Mouse (Mus musculus): ENCODE results near the gene Cyp20a1. TPM values are rescaled to one million over a fixed set of nuclear protein-coding genes. Genes with fewer than 3 reads are reported as not detected.

The Cyp20a1 gene
- polyA plus RNA-seq (2017; shearing (Covaris generic)) = 8.6 TPM

DNA sequence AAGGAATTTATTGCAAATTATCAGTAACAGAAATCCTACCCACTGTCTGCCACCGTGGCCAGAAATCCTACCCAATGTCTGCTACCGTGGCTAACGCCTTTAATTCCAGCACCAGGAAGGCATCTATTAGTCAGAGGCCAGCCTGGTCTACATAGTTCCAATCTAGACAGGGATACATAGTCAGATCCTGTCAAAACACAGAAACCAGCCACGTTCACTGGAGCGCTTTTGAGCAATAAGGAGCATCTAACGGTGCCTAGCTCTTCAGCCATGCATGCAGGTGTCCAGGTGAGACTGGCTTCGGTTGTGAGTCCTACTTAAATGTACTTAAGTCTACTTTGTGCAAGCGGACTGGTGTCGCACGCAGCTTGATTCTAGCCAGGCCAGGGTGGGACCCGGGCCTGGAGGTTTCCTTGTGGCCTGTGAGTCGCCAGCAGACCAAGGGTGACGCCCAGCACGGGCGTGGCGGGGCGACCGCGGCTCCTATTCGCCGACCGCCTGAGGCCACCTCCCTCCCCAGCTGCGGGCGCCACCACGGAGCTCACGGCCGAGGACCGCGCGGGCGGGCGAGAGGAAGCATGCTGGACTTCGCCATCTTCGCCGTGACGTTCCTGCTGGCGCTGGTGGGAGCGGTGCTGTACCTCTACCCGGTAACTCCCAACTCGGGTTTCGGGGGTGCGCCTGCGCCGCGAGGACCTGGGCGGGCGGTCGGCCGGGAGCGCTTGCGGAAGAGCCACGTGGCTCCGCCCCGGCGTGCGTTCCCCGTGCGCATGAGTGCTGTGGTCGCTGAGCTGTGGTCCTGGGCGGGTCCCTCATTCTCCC is at the start of gene Cyp20a1:
Gene Cyp20a1, plus strand, starts transcription at position 516 of the 822 bp plus-strand sequence.

DNA sequence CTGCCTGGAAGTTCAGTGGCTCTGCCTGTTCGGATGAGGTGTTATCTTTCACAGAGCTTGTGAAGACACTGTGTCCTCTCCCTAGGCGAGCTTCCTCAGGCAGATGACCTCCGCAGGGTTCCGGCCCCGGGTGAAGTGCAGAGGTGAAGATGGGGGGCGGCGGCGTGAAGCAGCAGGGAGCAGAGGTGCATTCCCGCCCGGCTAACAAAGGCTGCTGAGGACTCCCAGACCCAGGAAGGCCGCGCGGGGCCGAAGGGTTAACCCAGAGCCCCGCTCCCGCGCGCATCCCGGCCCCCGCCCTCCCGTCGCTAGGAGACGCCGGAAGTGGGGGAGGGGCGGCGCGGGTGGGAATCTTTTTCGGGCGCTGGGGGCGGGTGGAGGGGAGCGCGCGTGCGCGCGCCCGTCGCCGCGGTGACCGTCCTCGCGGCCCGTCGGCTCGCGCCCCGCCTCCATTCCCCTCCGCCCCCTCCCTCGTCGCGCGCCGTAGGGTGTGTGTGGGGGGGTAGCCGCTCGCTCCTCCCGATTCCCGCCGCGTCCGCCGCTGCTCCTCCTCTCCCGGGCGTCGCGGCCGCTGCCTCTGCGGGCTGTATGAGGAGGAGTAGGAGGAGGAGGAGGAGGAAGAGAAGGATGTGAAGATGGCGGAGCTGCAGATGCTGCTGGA is 66.2 kb downstream of the Cyp20a1 start, which contains the start of gene Abi2:
Gene Abi2, plus strand, starts transcription at position 452 of the 661 bp plus-strand sequence.

Other genes starting within 250 kb of the Cyp20a1 start
- gene Carf, start 245.1 kb upstream of the Cyp20a1 start, polyA plus RNA-seq (2017; shearing (Covaris generic)) = 6.8 TPM
- gene Wdr12, start 244.7 kb upstream of the Cyp20a1 start, polyA plus RNA-seq (2017; shearing (Covaris generic)) = 29.0 TPM
- gene Nbeal1, start 162.7 kb upstream of the Cyp20a1 start, polyA plus RNA-seq (2017; shearing (Covaris generic)) = 15.8 TPM
- 18.9 TPM for gene Abi2, start 66.3 kb downstream of the Cyp20a1 start, polyA plus RNA-seq (2017; shearing (Covaris generic))
- 4.7 TPM for gene Raph1, start 223.8 kb downstream of the Cyp20a1 start, polyA plus RNA-seq (2017; shearing (Covaris generic))